Mouse (Mus musculus) erythroblast, embryonic 14.5 days (primary cell): Measurements from ENCODE around the gene Gadd45g.

Experiments used
- GATA1 ChIP-seq: IDR thresholded peaks from 2 replicates; pipeline ENCODE4 v1.6.1; 2012; ENCODE audit warnings: low read length, inconsistent platforms, mixed read lengths
- TAL1 ChIP-seq: IDR thresholded peaks from 3 replicates; pipeline ENCODE4 v1.6.1; 2012; ENCODE audit warnings: low read length, inconsistent platforms, mixed read lengths

GRCm38 (mm10) chr13:51857156-51857555 is 10.7 kb downstream of the Gadd45g start:
- no peak for TF ChIP-seq GATA1
- no peak for TF ChIP-seq TAL1
